Mouse (Mus musculus) left cerebral cortex, adult 2 months (tissue): Measurements from ENCODE around the gene Gabrg1. TPM values are rescaled to one million over a fixed set of nuclear protein-coding genes. Genes with fewer than 3 reads are reported as not detected.

ENCODE experiments used
- DNase-seq, 2 experiments: peaks; one replicate each; pipeline ENCODE4 v3.0.0; 2021 to 2022; ENCODE audit warnings: low spot score in 2 of 2, mixed read lengths in 1 of 2; ENCODE audit errors: extremely low spot score in 1 of 2
- H3K27ac ChIP-seq: fragments of 200-600 bp; 2 replicates; pipeline ENCODE4 v1.8.1; 2022
- H3K4me3 ChIP-seq: fragments of 200-600 bp; 2 replicates; pipeline ENCODE4 v1.8.1; 2022
- CTCF ChIP-seq: fragments of 200-600 bp; IDR thresholded peaks from 2 replicates; pipeline ENCODE4 v1.8.1; 2022; ENCODE audit warnings: antibody characterized with exemption, mild to moderate bottlenecking, moderate library complexity
- intact Hi-C: fragments of 180-260 bp; cut with DNase I; formaldehyde crosslinking; loops from one replicate; pipeline ENCODE4 v1.15.1; 2025
- long read RNA-seq, 2 experiments: library from polyadenylated mRNA; stranded (forward); transcript quantifications; one replicate each; pipeline ENCODE4 v2.0.0; 2021; ENCODE audit warnings: borderline mapping rate in 2 of 2
- total RNA-seq, 2 experiments: library from RNA; stranded (reverse); gene quantifications; 2 replicates each; pipeline ENCODE4 v1.2.3; 2021

Gene Gabrg1
- total RNA-seq = 10 to 100 TPM; 15.4 to 19.5 TPM
- long read RNA-seq, experiment 1, full-length matches to known transcripts = 24 of 30 reads
- long read RNA-seq, experiment 1, partial matches to known transcripts = 2 of 30 reads
- long read RNA-seq, experiment 1, other reads (novel, unspliced or antisense) = 4 of 30 reads
- long read RNA-seq, experiment 2, full-length matches to known transcripts = 25 of 31 reads
- long read RNA-seq, experiment 2, partial matches to known transcripts = 0 of 31 reads
- long read RNA-seq, experiment 2, other reads (novel, unspliced or antisense) = 6 of 31 reads

DNA sequence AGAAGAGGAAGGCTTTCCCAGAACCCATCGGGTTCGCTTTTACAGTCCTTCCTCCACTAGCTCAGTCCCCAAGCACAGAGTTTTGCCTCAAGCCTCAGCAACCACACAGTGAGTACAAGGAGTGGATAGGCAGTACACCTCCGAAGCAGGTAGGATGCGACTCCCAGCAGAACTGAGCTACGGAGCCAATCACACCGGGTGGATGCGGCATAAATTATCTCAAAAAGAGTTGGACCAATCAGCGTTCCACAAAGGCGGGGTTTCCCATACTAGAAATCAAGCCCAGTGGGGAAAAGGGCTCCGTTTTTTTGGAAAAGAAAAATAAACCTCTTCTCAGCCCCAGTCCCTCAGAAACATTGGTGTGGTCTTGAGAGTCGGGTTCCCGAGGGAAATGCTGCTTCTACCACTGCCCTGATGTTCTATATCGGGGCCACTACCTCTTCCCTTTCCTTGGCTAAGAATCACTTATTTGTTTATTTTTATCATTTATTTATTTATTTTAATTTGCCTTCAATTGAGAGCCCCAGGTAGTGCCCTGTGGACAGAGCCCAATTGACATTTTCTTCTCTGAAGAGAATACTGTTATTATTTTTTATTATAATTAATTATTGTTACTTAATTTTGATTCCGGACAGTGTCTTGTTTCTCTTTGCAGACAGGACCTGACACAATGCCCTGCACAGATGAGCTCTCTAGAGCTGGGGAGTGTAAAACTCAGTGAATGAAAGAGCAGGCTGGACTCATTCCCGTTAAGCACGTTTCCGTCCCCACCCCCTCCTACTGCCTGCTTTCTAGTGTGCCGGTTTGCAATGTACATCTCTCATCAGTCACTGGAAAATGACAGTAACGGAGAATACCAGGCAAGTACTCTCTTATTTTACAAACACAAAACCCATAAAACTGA is at the start of gene Gabrg1:
Gabrg1 (minus strand) TSS at position 426 of the 904 bp plus-strand sequence.
- peak within 1 kb of the TSS; percentile 57 for H3K4me3 ChIP-seq
- TF ChIP-seq CTCF = no peak; the same call in 1 of the 2 replicates
- peak; percentile 57 to 77 for DNase-seq
- 0 out of 2 replicates have a peak within 1 kb of the TSS, but pooled peaks have one; percentile 12 for H3K27ac ChIP-seq
- intact Hi-C loops = loop anchor here (5.0 kb wide), 1 partner anchor 255 kb away; the partner anchor contains the start of gene Gabra2

GRCm38 (mm10) chr5:70884026-70884425 is 41.6 kb upstream of the Gabrg1 start:
- no peak for DNase-seq
- no peak for TF ChIP-seq CTCF
- H3K4me3 ChIP-seq = no peak overlapping the region
- H3K27ac ChIP-seq = no peak overlapping the region
- intact Hi-C loops = no loop called here

- no peak for DNase-seq
- intact Hi-C loops = no loop called here
- no peak for TF ChIP-seq CTCF
- no peak overlapping the region for H3K27ac ChIP-seq
- H3K4me3 ChIP-seq = no peak overlapping the region
Observed at GRCm38 (mm10) chr5:70870081-70870480, 27.7 kb upstream of the Gabrg1 start.

GRCm38 (mm10) chr5:70843096-70843734 is 798 bp upstream of the Gabrg1 start:
- peak; percentile 41 to 60 for DNase-seq
- no peak for TF ChIP-seq CTCF
- peak overlapping the region; percentile 57 for H3K4me3 ChIP-seq
- intact Hi-C loops = loop anchor here (5.0 kb wide), 1 partner anchor 254 kb away; the partner anchor contains the start of gene Gabra2
- H3K27ac ChIP-seq = 0 out of 2 replicates have a peak overlapping the region, but pooled peaks have one; percentile 12

GRCm38 (mm10) chr5:70818681-70819080 is 23.7 kb downstream of the Gabrg1 start:
- Histone ChIP-seq H3K27ac (no peak overlapping the region), H3K4me3 (no peak overlapping the region)
- no peak for DNase-seq
- intact Hi-C loops = no loop called here
- no peak for TF ChIP-seq CTCF

DNA sequence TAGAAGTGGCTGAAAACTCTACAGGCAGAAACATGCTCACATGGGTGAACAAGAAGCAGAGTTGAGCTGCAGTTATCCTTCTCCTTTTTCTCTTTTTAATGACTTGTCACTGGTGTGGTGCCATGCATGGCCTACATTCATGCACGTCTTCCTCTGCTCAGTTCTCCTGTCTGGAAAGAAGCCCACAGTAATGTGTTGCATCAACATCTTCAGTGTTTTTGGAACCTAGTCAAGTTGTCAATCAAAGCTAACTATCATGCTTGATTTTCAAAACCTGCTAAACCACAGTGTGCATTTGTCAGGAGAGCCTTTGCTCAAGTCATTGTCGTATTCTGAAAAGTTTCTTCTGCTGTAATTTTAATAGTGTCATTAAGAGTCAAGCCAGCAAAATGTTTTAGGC is 106.3 kb downstream of the Gabrg1 start:
- no peak for DNase-seq
- no peak for TF ChIP-seq CTCF
- Histone ChIP-seq H3K4me3 (no peak overlapping the region), H3K27ac (no peak overlapping the region)
- intact Hi-C loops = no loop called here

GRCm38 (mm10) chr5:70704361-70704760 is 138.1 kb downstream of the Gabrg1 start:
- TF ChIP-seq CTCF = no peak
- H3K4me3 ChIP-seq = no peak overlapping the region
- intact Hi-C loops = no loop called here
- no peak overlapping the region for H3K27ac ChIP-seq
- DNase-seq = no peak
